Mouse (Mus musculus) layer of hippocampus, adult 2 months (tissue): Measurements from ENCODE around the gene Nmur1. TPM values are rescaled to one million over a fixed set of nuclear protein-coding genes. Genes with fewer than 3 reads are reported as not detected.

Experiments
- DNase-seq, 2 experiments: peaks; one replicate each; pipeline ENCODE4 v3.0.0; 2022; ENCODE audit warnings: low spot score in 2 of 2
- H3K27ac ChIP-seq: fragments of 200-600 bp; 2 replicates; pipeline ENCODE4 v1.8.1; 2022
- H3K4me3 ChIP-seq: fragments of 200-600 bp; 2 replicates; pipeline ENCODE4 v1.8.1; 2022; ENCODE audit warnings: mild to moderate bottlenecking
- CTCF ChIP-seq: fragments of 200-600 bp; conservative IDR thresholded peaks from 2 replicates; pipeline ENCODE4 v1.8.1; 2022; ENCODE audit warnings: antibody characterized with exemption, mild to moderate bottlenecking, moderate library complexity
- total RNA-seq, 2 experiments: library from RNA; stranded (reverse); gene quantifications; 2 replicates each; pipeline ENCODE4 v1.2.3; 2021

Gene Nmur1
- total RNA-seq, 2 experiments from 2014 or later, result not detected

- TF ChIP-seq CTCF, result no peak
- H3K27ac ChIP-seq, result peak overlapping the region; percentile 12
- no peak overlapping the region for H3K4me3 ChIP-seq
- no peak for DNase-seq
Observed at GRCm38 (mm10) chr1:86438014-86438319, 11.9 kb upstream of the Nmur1 start.

- H3K27ac ChIP-seq, result peak overlapping the region; percentile 100
Observed at GRCm38 (mm10) chr1:86437219-86438013, 11.4 kb upstream of the Nmur1 start.

GRCm38 (mm10) chr1:86435302-86435821, 9.3 kb upstream of the Nmur1 start:
- DNase-seq, result peak; percentile 46 to 63
- H3K27ac ChIP-seq, result peak overlapping the region; percentile 100
- peak overlapping the region; percentile 48; the same call in 1 of the 2 replicates for H3K4me3 ChIP-seq
- TF ChIP-seq CTCF, result no peak

More at GRCm38 (mm10) chr1:86437219-86438013, 11.4 kb upstream of the Nmur1 start:
- TF ChIP-seq CTCF, result no peak
- no peak overlapping the region for H3K4me3 ChIP-seq
- no peak for DNase-seq

GRCm38 (mm10) chr1:86434439-86435201, 8.6 kb upstream of the Nmur1 start:
- TF ChIP-seq CTCF, result no peak
- peak overlapping the region; percentile 100 for H3K27ac ChIP-seq
- peak overlapping the region; percentile 48 for H3K4me3 ChIP-seq
- peak; percentile 98 to 99 for DNase-seq

- no peak for TF ChIP-seq CTCF
- DNase-seq, result peak; percentile 44 to 76
- Histone ChIP-seq H3K4me3 (peak overlapping the region; percentile 46), H3K27ac (peak overlapping the region; percentile 100)
Observed at GRCm38 (mm10) chr1:86434001-86434400, 8.0 kb upstream of the Nmur1 start.

- TF ChIP-seq CTCF, result no peak
- no peak overlapping the region for H3K4me3 ChIP-seq
- DNase-seq, result no peak
- H3K27ac ChIP-seq, result peak overlapping the region; percentile 100
Observed at GRCm38 (mm10) chr1:86433359-86433758, 7.3 kb upstream of the Nmur1 start.

- no peak overlapping the region for H3K4me3 ChIP-seq
- H3K27ac ChIP-seq, result peak overlapping the region; percentile 100; the same call in 1 of the 2 replicates
- no peak for TF ChIP-seq CTCF
- no peak for DNase-seq
Observed at GRCm38 (mm10) chr1:86432778-86433177, 6.8 kb upstream of the Nmur1 start.

GRCm38 (mm10) chr1:86430056-86430455, 4.0 kb upstream of the Nmur1 start:
- H3K27ac ChIP-seq, result 0 out of 2 replicates have a peak overlapping the region, but pooled peaks have one; percentile 51
- peak; percentile 72 to 76 for DNase-seq
- peak; percentile 98 for TF ChIP-seq CTCF

GRCm38 (mm10) chr1:86424835-86425547, 1.0 kb downstream of the Nmur1 start:
- no peak overlapping the region for H3K27ac ChIP-seq
- no peak for TF ChIP-seq CTCF
- H3K4me3 ChIP-seq, result no peak overlapping the region
- no peak for DNase-seq

More at GRCm38 (mm10) chr1:86430056-86430455, 4.0 kb upstream of the Nmur1 start:
- H3K4me3 ChIP-seq, result no peak overlapping the region

- TF ChIP-seq CTCF, result no peak
- H3K4me3 ChIP-seq, result no peak overlapping the region
- no peak overlapping the region for H3K27ac ChIP-seq
- DNase-seq, result no peak
Observed at GRCm38 (mm10) chr1:86424336-86424735, 1.7 kb downstream of the Nmur1 start.

- no peak for TF ChIP-seq CTCF
- H3K4me3 ChIP-seq, result no peak overlapping the region
- no peak overlapping the region for H3K27ac ChIP-seq
- DNase-seq, result no peak
Observed at GRCm38 (mm10) chr1:86423879-86424278, 2.1 kb downstream of the Nmur1 start.

GRCm38 (mm10) chr1:86421007-86421406, 5.0 kb downstream of the Nmur1 start:
- Histone ChIP-seq H3K27ac (peak overlapping the region; percentile 43), H3K4me3 (no peak overlapping the region)
- no peak for DNase-seq
- TF ChIP-seq CTCF, result no peak
